Mouse (Mus musculus) lung, embryonic 14.5 days (tissue): ENCODE results near the gene Wdr31. TPM values are rescaled to one million over a fixed set of nuclear protein-coding genes. Genes with fewer than 3 reads are reported as not detected.

Experiments
- ATAC-seq: fragments of 200-750 bp; cut with Nextera tagmentation; 2 replicates; pipeline ENCODE4 v1.8.0; 2017; ENCODE audit warnings: mild to moderate bottlenecking, moderate TSS enrichment, moderate library complexity; ENCODE audit not compliant: insufficient read depth
- DNase-seq: peaks from one replicate; pipeline ENCODE4 v3.0.0-alpha.2; 2015
- H3K27ac ChIP-seq: fragments of 300-500 bp; sonication (generic); 2 replicates; pipeline ENCODE4 v1.5.1; 2014; ENCODE audit warnings: low read depth, mild to moderate bottlenecking, moderate library complexity
- H3K27me3 ChIP-seq: fragments of 300-500 bp; sonication (generic); 2 replicates; pipeline ENCODE4 v1.6.1; 2014; ENCODE audit warnings: low read length, control low read depth; ENCODE audit not compliant: insufficient read depth
- H3K36me3 ChIP-seq: fragments of 300-500 bp; sonication (generic); 2 replicates; pipeline ENCODE4 v1.6.1; 2014; ENCODE audit warnings: control low read depth; ENCODE audit not compliant: insufficient read depth
- H3K4me1 ChIP-seq: fragments of 300-500 bp; sonication (generic); 2 replicates; pipeline ENCODE4 v1.6.1; 2014; ENCODE audit warnings: antibody characterized with exemption, control low read depth; ENCODE audit not compliant: insufficient read depth
- H3K4me2 ChIP-seq: fragments of 300-500 bp; sonication (generic); 2 replicates; pipeline ENCODE4 v1.6.1; 2014; ENCODE audit warnings: mild to moderate bottlenecking
- H3K4me3 ChIP-seq: fragments of 300-500 bp; sonication (generic); 2 replicates; pipeline ENCODE4 v1.5.1; 2014; ENCODE audit warnings: low read depth, low read length
- H3K9ac ChIP-seq: fragments of 300-500 bp; sonication (generic); 2 replicates; pipeline ENCODE4 v1.6.1; 2014
- H3K9me3 ChIP-seq: fragments of 300-500 bp; sonication (generic); 2 replicates; pipeline ENCODE4 v1.6.1; 2016; ENCODE audit warnings: low read depth, low read length, control low read depth
- CTCF ChIP-seq: IDR thresholded peaks from 2 replicates; pipeline ENCODE4 v1.5.1; 2016; ENCODE audit warnings: antibody characterized with exemption, low read depth
- WGBS: fragments of 180-500 bp; shearing (Covaris S2); extraction: QIAGEN DNeasy Blood & Tissue Kit; methylation state at CpG from one replicate; pipeline ENCODE4 v1.1.7; 2014; 5-methylcytosine and 5-hydroxymethylcytosine counted together
- polyA plus RNA-seq: library from polyadenylated mRNA; unstranded; fragments of >200 nt; fragmentation: Nextera tagmentation; extraction: Ambion mirVana; gene quantifications from 2 replicates; pipeline ENCODE4 v1.2.1, GENCODE M21; 2014

The Wdr31 gene
- polyA plus RNA-seq, 1 experiment from 2014 or later: 11.3 TPM

- WGBS: 85% methylated on average over 3 of the region's 3 CpGs
- no peak for ATAC-seq
- TF ChIP-seq CTCF: no peak
Observed at GRCm38 (mm10) chr4:62398956-62399355, 71.7 kb downstream of the Wdr31 start.

More at GRCm38 (mm10) chr4:62398956-62399355, 71.7 kb downstream of the Wdr31 start:
- Histone ChIP-seq H3K4me2 (no peak overlapping the region), H3K27me3 (no peaks in the 10 kb centered on the region), H3K4me1 (no peaks in the 10 kb centered on the region), H3K9me3 (no peaks in the 10 kb centered on the region), H3K9ac (no peak overlapping the region), H3K4me3 (no peak overlapping the region), H3K36me3 (peaks cover 89% of the 10 kb centered on the region), H3K27ac (no peak overlapping the region)
- no peak for DNase-seq

Other genes with a start within 250 kb of the Wdr31 start
- gene Zfp37, start 239.8 kb downstream of the Wdr31 start, polyA plus RNA-seq: 12.7 and 13.3 TPM in 2 replicates
- 13.6 and 14.7 TPM in 2 replicates for gene Slc31a2, start 208.3 kb downstream of the Wdr31 start, polyA plus RNA-seq
- gene Fkbp15, start 110.3 kb downstream of the Wdr31 start, polyA plus RNA-seq: 24.6 and 26.6 TPM in 2 replicates
- gene Slc31a1, start 110.2 kb downstream of the Wdr31 start, polyA plus RNA-seq: 44.4 and 50.8 TPM in 2 replicates
- 175 and 180 TPM in 2 replicates for gene Cdc26, start 62.3 kb downstream of the Wdr31 start, polyA plus RNA-seq
- gene Prpf4, start 62.1 kb downstream of the Wdr31 start, polyA plus RNA-seq: 29.3 and 32.9 TPM in 2 replicates
- gene Rnf183, start 35.6 kb downstream of the Wdr31 start, polyA plus RNA-seq: not detected in 2 replicates
- 30.5 and 31.0 TPM in 2 replicates for gene Bspry, start 9.2 kb upstream of the Wdr31 start, polyA plus RNA-seq
- 16.6 and 17.7 TPM in 2 replicates for gene Hdhd3, start 32.6 kb upstream of the Wdr31 start, polyA plus RNA-seq
- 103 and 110 TPM in 2 replicates for gene Alad, start 49.0 kb upstream of the Wdr31 start, polyA plus RNA-seq
- 94.5 and 96.4 TPM in 2 replicates for gene Pole3, start 54.2 kb upstream of the Wdr31 start, polyA plus RNA-seq
- 0.68 and 1.1 TPM in 2 replicates for gene 4933430I17Rik, start 54.5 kb upstream of the Wdr31 start, polyA plus RNA-seq
- 37.0 and 39.0 TPM in 2 replicates for gene Rgs3, start 89.0 kb upstream of the Wdr31 start, polyA plus RNA-seq